Mouse (Mus musculus): ENCODE measurements around the gene Bub1. TPM values are rescaled to one million over a fixed set of nuclear protein-coding genes. Genes with fewer than 3 reads are reported as not detected.

Bub1 gene
- total and polyA plus RNA-seq, 2 experiments from 2014 or later = 1.9 to 3.7 TPM

DNA sequence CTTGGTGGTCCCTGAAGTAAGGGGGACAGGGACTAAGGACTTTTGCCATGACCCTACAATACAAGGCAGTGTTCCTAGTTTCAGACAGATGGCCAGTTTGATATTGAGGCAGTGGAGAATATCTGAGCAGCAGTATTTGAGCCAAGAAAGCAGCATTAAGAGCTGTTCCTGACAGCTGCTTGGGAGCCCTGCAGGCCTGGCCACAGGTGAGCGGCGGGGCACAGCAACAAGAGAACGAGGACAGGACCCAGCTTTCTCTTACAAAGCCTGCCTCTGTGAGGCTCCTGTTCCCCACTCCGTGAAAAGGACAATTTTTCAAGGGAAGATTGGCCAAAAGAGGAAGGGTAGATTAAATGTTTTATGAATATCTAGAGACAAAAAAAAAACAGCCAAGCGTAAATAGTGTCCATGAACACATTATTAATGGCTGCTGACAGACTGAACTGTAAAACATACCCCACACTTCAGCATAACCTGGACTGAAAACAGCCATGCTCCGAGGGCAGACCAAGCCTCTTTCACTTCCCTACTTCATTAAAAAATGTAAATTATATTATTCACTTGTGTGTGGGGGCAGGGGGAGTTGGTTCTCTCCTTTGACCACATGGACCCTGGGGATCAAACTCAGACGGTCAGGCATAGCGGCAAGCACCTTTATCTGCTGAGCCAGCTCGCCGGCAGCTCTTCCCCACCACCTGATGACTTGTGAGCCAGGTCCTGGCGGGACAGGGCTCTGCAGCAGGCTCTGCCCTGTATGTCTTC lies 79.6 kb downstream of the Bub1 start:
- WGBS = 75% methylated on average over 11 of the region's 11 CpGs
- Histone ChIP-seq H3K4me3 (ENCODE audit: low read depth, low read length) (no peak overlapping the region), H3K36me3 (ENCODE audit: insufficient read depth, low read length) (no peaks in the 10 kb centered on the region), H3K9me3 (ENCODE audit: low read length) (no peaks in the 10 kb centered on the region), H3K4me1 (ENCODE audit: insufficient read depth, low read length) (no peaks in the 10 kb centered on the region), H3K27ac (ENCODE audit: low read depth, low read length) (no peak overlapping the region), H3K27me3 (ENCODE audit: insufficient read depth, low read length) (no peaks in the 10 kb centered on the region), H3K4me2 (ENCODE audit: low read depth, low read length, poor library complexity, severe bottlenecking) (no peak overlapping the region), H3K9ac (replicated peaks; ENCODE audit: low read length, poor library complexity, severe bottlenecking) (no peak overlapping the region)
- no peak for TF ChIP-seq CTCF (IDR thresholded peaks at IDR 0.05)
- DNase-seq (ENCODE audit: low spot score) (peak; percentile 24), ATAC-seq (ENCODE audit: low FRiP score) (no peak)

Other genes starting within 250 kb of the Bub1 start
- gene Zfp661, start 244.8 kb downstream of the Bub1 start, total RNA-seq (2014; rRNA removed) = 6.8 and 7.0 TPM in 2 replicates
- gene Zfp661, start 244.8 kb downstream of the Bub1 start, polyA plus RNA-seq (2015; fragmentation: Nextera tagmentation; extraction: Ambion mirVana) = 3.7 and 4.1 TPM in 2 replicates
- 69.4 and 87.5 TPM in 2 replicates for gene Mrps5, start 244.6 kb downstream of the Bub1 start, total RNA-seq (2014; rRNA removed)
- 134 and 140 TPM in 2 replicates for gene Mrps5, start 244.6 kb downstream of the Bub1 start, polyA plus RNA-seq (2015; fragmentation: Nextera tagmentation; extraction: Ambion mirVana)
- gene Mal, start 175.2 kb downstream of the Bub1 start, total RNA-seq (2014; rRNA removed) = 2.6 and 4.3 TPM in 2 replicates
- 2.1 and 3.3 TPM in 2 replicates for gene Mal, start 175.2 kb downstream of the Bub1 start, polyA plus RNA-seq (2015; fragmentation: Nextera tagmentation; extraction: Ambion mirVana)
- gene Mall, start 101.9 kb downstream of the Bub1 start, total RNA-seq (2014; rRNA removed) = 0.93 and 1.7 TPM in 2 replicates
- 0.39 and 0.53 TPM in 2 replicates for gene Mall, start 101.9 kb downstream of the Bub1 start, polyA plus RNA-seq (2015; fragmentation: Nextera tagmentation; extraction: Ambion mirVana)
- 10.4 and 11.3 TPM in 2 replicates for gene Nphp1, start 43.0 kb downstream of the Bub1 start, total RNA-seq (2014; rRNA removed)
- gene Nphp1, start 43.0 kb downstream of the Bub1 start, polyA plus RNA-seq (2015; fragmentation: Nextera tagmentation; extraction: Ambion mirVana) = 17.1 and 18.6 TPM in 2 replicates
- 10.9 and 24.4 TPM in 2 replicates for gene Mtln, start 39.4 kb downstream of the Bub1 start, total RNA-seq (2014; rRNA removed)
- 56.6 and 63.0 TPM in 2 replicates for gene Mtln, start 39.4 kb downstream of the Bub1 start, polyA plus RNA-seq (2015; fragmentation: Nextera tagmentation; extraction: Ambion mirVana)
- 0.05 TPM in 1 of 2 replicates, not detected in the other for gene Acoxl, start 7.0 kb upstream of the Bub1 start, total RNA-seq (2014; rRNA removed)
- 0.12 and 0.31 TPM in 2 replicates for gene Acoxl, start 7.0 kb upstream of the Bub1 start, polyA plus RNA-seq (2015; fragmentation: Nextera tagmentation; extraction: Ambion mirVana)

Measured in midbrain, postnatal 0 days (tissue).